Mouse (Mus musculus): ENCODE results near the gene E2f4. TPM values are rescaled to one million over a fixed set of nuclear protein-coding genes. Genes with fewer than 3 reads are reported as not detected.
A peak's percentile ranks its signal among the peaks of the same experiment; 100 is the strongest.

Gene E2f4
- polyA plus RNA-seq, 1 experiment from 2014 or later: 120 TPM

GRCm38 (mm10) chr8:105353583-105354135, 56.2 kb downstream of the E2f4 start:
- H3K4me1 ChIP-seq (replicated peaks): peaks cover 49% of the 10 kb centered on the region
- peaks cover 28% of the 10 kb centered on the region for H3K36me3 ChIP-seq
- H3K9me3 ChIP-seq: no peaks in the 10 kb centered on the region
- H3K27ac ChIP-seq: no peak overlapping the region
- DNase-seq (ENCODE audit: low spot score): no peak
- H3K27me3 ChIP-seq (ENCODE audit: insufficient read depth, poor library complexity, severe bottlenecking): peaks cover 49% of the 10 kb centered on the region
- 72% methylated on average over 8 of the region's 8 CpGs for WGBS
- H3K4me3 ChIP-seq: no peak overlapping the region

GRCm38 (mm10) chr8:105354549-105354948, 57.1 kb downstream of the E2f4 start:
- DNase-seq (ENCODE audit: low spot score): no peak
- Histone ChIP-seq H3K27ac (peak overlapping the region; percentile 54; the same call in 1 of the 2 replicates), H3K9me3 (no peaks in the 10 kb centered on the region), H3K4me1 (replicated peaks) (peaks cover 48% of the 10 kb centered on the region), H3K4me3 (no peak overlapping the region), H3K27me3 (ENCODE audit: insufficient read depth, poor library complexity, severe bottlenecking) (peaks cover 46% of the 10 kb centered on the region), H3K36me3 (peaks cover 28% of the 10 kb centered on the region)
- 81% methylated on average over 4 of the region's 4 CpGs for WGBS

MicroRNAs within 50 kb of the gene (microRNA counts, 519-probe panel; counts per million panel counts)
- 1,255 counts per million, percentile 77 among the panel's probes with 10 or more counts for microRNA mmu-miR-328

Other genes starting within 250 kb of the E2f4 start
- not detected in 2 replicates for gene Ces3a, start 249.1 kb upstream of the E2f4 start, polyA plus RNA-seq (2016; fragmentation: Nextera tagmentation; extraction: Ambion mirVana)
- gene Ces3b, start 213.9 kb upstream of the E2f4 start, polyA plus RNA-seq (2016; fragmentation: Nextera tagmentation; extraction: Ambion mirVana): not detected in 2 replicates
- gene Ces4a, start 165.9 kb upstream of the E2f4 start, polyA plus RNA-seq (2016; fragmentation: Nextera tagmentation; extraction: Ambion mirVana): not detected in 2 replicates
- gene Cbfb, start 127.0 kb upstream of the E2f4 start, polyA plus RNA-seq (2016; fragmentation: Nextera tagmentation; extraction: Ambion mirVana): 42.1 and 54.9 TPM in 2 replicates
- 27.0 and 27.1 TPM in 2 replicates for gene D230025D16Rik, start 72.5 kb upstream of the E2f4 start, polyA plus RNA-seq (2016; fragmentation: Nextera tagmentation; extraction: Ambion mirVana)
- 2.6 and 3.3 TPM in 2 replicates for gene B3gnt9, start 42.5 kb upstream of the E2f4 start, polyA plus RNA-seq (2016; fragmentation: Nextera tagmentation; extraction: Ambion mirVana)
- 15.4 and 16.3 TPM in 2 replicates for gene Tradd, start 33.1 kb upstream of the E2f4 start, polyA plus RNA-seq (2016; fragmentation: Nextera tagmentation; extraction: Ambion mirVana)
- 1.0 and 1.6 TPM in 2 replicates for gene Fbxl8, start 33.0 kb upstream of the E2f4 start, polyA plus RNA-seq (2016; fragmentation: Nextera tagmentation; extraction: Ambion mirVana)
- gene Hsf4, start 27.9 kb upstream of the E2f4 start, polyA plus RNA-seq (2016; fragmentation: Nextera tagmentation; extraction: Ambion mirVana): 0.09 and 0.20 TPM in 2 replicates
- gene Nol3, start 21.5 kb upstream of the E2f4 start, polyA plus RNA-seq (2016; fragmentation: Nextera tagmentation; extraction: Ambion mirVana): 1.2 and 2.1 TPM in 2 replicates
- gene 4931428F04Rik, start 7.8 kb upstream of the E2f4 start, polyA plus RNA-seq (2016; fragmentation: Nextera tagmentation; extraction: Ambion mirVana): 26.5 and 43.8 TPM in 2 replicates
- 12.4 and 15.2 TPM in 2 replicates for gene Exoc3l, start 1.6 kb upstream of the E2f4 start, polyA plus RNA-seq (2016; fragmentation: Nextera tagmentation; extraction: Ambion mirVana)
- 2.1 and 2.9 TPM in 2 replicates for gene Elmo3, start 7.9 kb downstream of the E2f4 start, polyA plus RNA-seq (2016; fragmentation: Nextera tagmentation; extraction: Ambion mirVana)
- gene Lrrc29, start 28.6 kb downstream of the E2f4 start, polyA plus RNA-seq (2016; fragmentation: Nextera tagmentation; extraction: Ambion mirVana): 1.2 and 1.3 TPM in 2 replicates
- gene Tmem208, start 28.7 kb downstream of the E2f4 start, polyA plus RNA-seq (2016; fragmentation: Nextera tagmentation; extraction: Ambion mirVana): 110 and 113 TPM in 2 replicates
- 2.4 and 2.8 TPM in 2 replicates for gene Fhod1, start 50.3 kb downstream of the E2f4 start, polyA plus RNA-seq (2016; fragmentation: Nextera tagmentation; extraction: Ambion mirVana)
- 4.1 and 4.3 TPM in 2 replicates for gene Slc9a5, start 51.2 kb downstream of the E2f4 start, polyA plus RNA-seq (2016; fragmentation: Nextera tagmentation; extraction: Ambion mirVana)
- gene Plekhg4, start 75.6 kb downstream of the E2f4 start, polyA plus RNA-seq (2016; fragmentation: Nextera tagmentation; extraction: Ambion mirVana): 0.52 and 0.75 TPM in 2 replicates
- gene Kctd19, start 115.8 kb downstream of the E2f4 start, polyA plus RNA-seq (2016; fragmentation: Nextera tagmentation; extraction: Ambion mirVana): 0.12 TPM in 1 of 2 replicates, not detected in the other
- 1.8 and 2.5 TPM in 2 replicates for gene Lrrc36, start 115.9 kb downstream of the E2f4 start, polyA plus RNA-seq (2016; fragmentation: Nextera tagmentation; extraction: Ambion mirVana)
- 131 and 243 TPM in 2 replicates for gene Tppp3, start 173.9 kb downstream of the E2f4 start, polyA plus RNA-seq (2016; fragmentation: Nextera tagmentation; extraction: Ambion mirVana)
- gene Zdhhc1, start 199.2 kb downstream of the E2f4 start, polyA plus RNA-seq (2016; fragmentation: Nextera tagmentation; extraction: Ambion mirVana): 23.3 and 29.2 TPM in 2 replicates
- 24.1 and 36.7 TPM in 2 replicates for gene Hsd11b2, start 221.1 kb downstream of the E2f4 start, polyA plus RNA-seq (2016; fragmentation: Nextera tagmentation; extraction: Ambion mirVana)